Mouse (Mus musculus) left cerebral cortex, postnatal 25 days (tissue): Measurements from ENCODE around the gene Ccn1. TPM values are rescaled to one million over a fixed set of nuclear protein-coding genes. Genes with fewer than 3 reads are reported as not detected.

Experiments
- DNase-seq, 2 experiments: peaks; one replicate each; pipeline ENCODE4 v3.0.0; 2022; ENCODE audit warnings: low spot score in 2 of 2, mixed read lengths in 1 of 2
- intact Hi-C: fragments of 180-260 bp; cut with DNase I; formaldehyde crosslinking; loops from one replicate; pipeline ENCODE4 v1.15.1; 2025
- total RNA-seq, 2 experiments: library from RNA; stranded (reverse); gene quantifications; 2 replicates each; pipeline ENCODE4 v1.2.3; 2021

Ccn1 gene
- total RNA-seq, 2 experiments from 2014 or later = 5.0 to 10.5 TPM

DNA sequence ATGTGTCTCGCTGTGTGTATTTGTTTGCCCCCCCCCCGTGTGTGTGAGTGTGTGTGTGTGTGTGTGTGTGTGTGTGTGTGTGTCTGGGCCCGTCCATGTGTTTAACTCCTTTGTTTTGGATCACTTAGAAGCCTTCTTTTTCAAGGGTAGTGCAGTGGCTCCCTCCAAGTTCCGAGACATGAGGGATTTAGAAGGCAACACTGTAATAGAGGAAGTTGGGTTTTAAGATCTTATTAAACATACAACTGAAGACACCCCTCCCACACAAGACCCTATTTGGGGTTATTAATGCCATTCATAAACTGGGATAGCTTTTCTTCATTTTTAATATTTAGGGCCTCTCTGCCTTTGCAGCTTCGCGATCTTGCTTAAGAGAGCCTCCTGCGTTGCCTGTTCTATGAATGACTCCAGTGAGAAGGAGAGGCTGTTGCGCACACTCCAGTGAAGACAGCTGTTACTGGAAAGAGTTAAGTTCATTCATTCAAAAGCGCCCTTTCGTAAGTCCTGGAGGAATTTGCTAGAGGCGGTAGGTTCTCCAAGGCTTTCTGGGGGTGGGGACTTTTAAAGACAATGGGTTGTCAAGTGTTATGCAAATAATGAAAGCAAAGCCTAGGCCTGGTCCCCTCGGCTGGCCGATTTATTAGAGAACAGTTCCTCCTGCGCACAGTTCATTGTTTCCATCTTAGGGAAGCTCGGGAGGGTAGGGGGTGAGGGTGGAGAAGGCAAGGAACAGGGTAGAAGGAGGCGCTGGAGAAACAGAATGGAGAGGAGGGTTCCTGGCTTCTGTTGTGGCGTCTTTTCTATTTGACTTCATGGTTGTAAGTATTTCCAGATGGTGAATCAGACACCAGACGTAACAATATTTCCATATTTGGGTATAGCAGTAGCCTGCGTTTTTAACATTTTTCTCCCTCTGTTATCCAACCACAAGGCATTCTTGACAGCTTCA, 1.5 kb upstream of the Ccn1 start:
- DNase-seq = peak; percentile 23 to 68
- intact Hi-C loops = loop anchor here (2.0 kb wide), 2 partner anchors 107 to 181 kb away; partner anchors contain the start of gene Ddah1

DNA sequence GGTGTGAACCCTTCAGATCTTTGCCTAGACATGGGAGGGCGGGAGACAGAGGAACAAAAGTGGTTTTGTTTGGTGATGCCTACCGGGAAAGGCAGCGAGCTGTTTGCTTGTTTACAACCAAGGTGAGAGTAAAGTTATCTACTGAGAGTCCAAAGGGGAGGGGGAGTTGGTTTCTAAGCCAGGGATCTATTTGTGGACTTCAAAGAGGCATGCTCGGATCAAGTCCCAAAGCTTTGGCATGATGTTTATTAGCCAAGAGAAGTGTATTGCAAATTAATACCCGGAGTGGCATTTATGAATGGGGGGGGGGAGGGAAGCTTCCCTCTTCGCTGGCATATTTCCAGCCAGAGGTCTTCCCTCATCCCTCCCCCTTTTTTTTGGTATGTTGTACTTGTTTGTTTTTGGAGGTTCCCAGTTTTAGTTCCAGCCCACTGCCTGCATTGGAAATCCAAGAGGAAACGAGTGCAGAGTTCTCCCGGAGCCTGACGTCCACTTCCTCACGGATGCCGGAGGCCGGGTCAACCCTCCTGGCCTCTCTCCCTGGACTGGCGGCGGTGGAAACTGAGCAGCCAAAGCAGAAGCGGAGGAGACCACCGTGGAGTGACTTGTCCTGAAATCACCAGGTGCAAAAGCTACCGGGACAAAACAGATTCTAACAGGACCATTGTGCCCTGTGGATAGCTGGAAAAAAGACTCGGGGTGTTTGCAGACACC, 674 bp upstream of the Ccn1 start:
- DNase-seq = no peak
- intact Hi-C loops = loop anchor here (2.0 kb wide), 2 partner anchors 108 to 182 kb away; partner anchors contain the start of gene Ddah1

DNA sequence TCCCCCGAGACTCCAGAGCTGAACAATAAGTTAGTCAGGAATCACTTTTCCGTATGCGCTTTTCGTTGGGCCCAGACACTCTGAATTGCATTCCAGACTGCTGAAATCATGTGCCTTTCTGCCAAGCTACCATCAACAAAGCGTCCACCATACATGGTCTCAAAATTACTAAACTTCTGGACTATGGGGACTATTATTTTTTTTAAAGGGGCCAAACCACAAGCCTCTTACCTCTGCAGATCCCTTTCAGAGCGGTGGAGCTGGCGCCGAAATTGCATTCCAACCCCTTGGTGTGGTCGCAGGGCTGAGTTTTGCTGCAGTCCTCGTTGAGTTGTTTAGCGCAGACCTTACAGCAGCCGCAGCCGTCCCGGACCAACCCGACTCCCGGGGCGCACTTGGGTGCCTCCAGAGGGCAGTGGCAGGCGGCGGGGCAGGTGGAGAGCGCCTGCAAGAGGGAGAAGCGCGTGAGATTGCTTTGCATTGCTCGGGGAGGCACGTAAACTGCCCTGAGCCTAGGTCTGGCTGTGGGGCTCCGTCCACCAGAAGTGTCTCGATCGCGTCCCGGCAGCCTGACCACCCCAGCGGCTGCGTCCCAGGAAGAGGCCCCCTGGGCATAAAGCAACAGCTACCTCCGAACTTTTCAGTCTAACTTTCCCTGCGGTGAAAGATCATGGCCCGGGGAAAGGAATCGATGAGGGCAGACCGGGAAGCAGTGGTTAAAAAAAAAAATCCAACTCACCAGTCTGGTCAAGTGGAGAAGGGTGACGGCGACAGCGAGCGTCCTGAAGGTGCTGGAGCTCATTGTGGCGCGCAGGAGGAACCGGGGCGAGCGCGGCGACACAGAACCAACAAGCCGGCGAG, 560 bp downstream of the Ccn1 start:
- intact Hi-C loops = no loop called here
- peak in 1 of 2 experiments; percentile 28 for DNase-seq

DNA sequence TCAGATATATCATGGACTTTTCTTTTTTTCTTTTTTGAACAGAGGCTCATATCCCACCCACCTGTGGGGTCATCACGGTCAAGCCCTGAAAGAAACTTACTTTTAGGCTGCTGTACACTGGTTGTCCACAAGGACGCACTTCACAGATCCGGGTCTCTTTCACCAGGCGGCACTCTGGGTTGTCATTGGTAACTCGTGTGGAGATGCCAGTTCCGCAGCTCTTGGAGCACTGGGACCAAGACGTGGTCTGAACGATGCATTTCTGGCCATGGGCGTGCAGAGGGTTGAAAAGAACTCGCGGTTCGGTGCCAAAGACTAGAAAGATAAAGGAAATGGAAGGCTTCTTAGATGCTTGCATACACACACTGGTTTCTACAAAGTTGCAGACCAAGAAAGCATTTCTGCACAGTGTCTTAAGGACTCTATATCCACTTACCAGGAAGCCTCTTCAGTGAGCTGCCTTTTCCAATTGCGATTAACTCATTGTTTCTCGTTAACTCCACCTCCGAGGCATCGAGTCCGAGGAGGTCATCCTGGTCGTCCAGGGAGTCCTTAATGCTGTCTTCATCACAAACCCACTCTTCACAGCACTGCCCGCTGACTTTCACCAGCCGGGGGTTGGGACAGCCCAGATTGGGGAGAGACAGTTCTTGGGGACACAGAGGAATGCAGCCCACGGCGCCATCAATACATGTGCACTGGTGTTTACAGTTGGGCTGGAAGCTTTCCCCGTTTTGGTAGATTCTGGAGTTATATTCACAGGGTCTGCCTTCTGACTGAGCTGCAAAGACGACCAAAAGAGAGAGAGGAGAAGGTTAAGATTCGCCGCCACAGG, 1.5 kb downstream of the Ccn1 start:
- DNase-seq = peak in 1 of 2 experiments; percentile 34
- intact Hi-C loops = no loop called here

DNA sequence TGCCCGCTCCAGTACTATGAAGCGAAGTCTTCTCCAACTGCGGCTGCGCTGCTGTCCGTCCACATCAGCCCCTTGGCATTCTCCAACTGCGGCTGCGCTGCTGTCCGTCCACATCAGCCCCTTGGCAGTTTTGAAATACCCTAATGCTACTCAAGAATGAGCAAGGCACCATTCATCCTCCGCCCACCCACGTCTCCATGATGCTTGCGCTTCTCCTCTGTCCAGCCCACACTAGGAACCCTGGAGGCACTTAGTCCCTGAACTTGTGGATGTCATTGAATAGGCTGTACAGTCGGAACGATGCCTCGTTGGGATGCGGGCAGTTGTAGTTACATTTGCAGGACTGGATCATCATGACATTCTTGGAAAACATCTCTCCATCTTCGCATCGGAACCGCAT, 2.4 kb downstream of the Ccn1 start:
- DNase-seq = no peak
- intact Hi-C loops = no loop called here

DNA sequence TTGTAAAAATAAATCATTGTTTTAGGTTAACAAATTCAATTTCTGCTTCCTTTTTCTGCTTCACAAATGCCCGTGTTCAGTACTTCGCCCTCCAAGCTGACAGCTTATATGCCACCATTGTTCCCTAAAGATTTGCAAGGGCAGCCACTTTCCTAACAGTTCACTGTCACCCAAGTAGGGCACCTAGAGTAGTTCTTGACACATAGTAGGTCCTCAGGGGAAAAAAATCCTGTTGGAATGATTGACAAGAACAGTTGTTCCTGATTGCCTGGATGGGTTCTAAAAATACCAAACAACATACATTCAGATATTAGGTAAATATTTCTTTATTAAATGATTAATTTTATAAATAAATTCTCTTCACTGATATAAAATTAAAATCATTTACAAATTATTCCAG, 3.1 kb downstream of the Ccn1 start:
- intact Hi-C loops = no loop called here
- no peak for DNase-seq

DNA sequence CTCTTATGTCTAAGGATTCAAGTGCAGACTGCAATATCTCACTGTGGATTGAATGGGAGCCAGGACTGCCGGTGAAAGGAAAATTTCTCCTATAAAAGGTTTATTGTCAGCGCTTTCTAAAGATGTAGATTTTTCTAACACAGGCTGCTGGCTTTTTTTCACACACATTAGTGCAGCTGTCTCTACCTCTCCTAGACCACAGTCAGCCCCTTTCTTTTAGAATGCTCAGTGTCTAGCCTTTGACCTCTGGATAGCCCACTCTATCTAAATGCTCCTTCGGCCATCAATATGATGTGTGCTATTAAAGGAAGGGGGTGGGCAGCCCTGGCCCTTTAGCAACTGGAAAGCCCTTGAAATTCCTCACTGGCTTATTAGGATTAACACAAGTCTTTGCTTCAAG, 3.8 kb downstream of the Ccn1 start:
- intact Hi-C loops = no loop called here
- no peak for DNase-seq

DNA sequence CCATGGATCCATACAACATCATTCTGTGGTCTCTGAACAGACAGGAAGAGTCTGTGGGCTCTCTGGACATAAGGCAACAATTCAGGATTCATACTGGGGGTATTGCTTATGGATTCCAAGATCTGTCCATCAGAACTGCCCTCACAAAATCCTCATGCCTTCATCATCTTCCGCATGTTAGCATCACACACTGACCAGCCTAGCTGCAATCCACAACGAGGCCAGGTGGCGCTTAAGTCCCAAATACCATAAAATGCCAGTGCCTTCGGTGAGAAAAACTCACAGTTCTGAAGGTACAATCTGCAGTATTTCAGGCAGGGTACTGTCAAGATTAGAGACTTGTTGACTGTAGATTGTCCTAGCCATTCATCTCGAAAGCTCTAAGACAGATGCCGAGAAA, 4.3 kb downstream of the Ccn1 start:
- no peak for DNase-seq
- intact Hi-C loops = loop anchor here (2.0 kb wide), 1 partner anchor 181 kb away; no protein-coding TSS in a partner anchor

DNA sequence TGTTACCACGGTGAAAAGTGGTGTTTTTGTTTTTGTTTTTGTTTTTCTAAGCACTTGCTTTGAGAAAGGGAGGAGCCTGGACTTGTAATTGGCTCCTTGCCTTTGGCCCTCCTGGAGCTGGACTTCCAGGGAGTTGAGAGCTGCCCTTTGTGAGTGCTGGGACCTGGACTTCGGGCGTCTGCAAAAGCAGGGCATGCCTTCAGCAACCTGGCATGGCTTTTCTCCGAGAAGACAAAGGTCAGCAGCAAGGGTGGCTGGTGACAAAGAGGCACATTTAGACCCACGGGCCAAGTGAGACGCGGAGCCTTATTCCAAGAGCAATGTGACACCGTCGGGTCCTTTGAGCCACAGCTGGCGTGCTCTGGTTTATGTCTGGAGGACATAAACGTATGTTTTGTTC, 6.9 kb downstream of the Ccn1 start:
- intact Hi-C loops = no loop called here
- no peak for DNase-seq

DNA sequence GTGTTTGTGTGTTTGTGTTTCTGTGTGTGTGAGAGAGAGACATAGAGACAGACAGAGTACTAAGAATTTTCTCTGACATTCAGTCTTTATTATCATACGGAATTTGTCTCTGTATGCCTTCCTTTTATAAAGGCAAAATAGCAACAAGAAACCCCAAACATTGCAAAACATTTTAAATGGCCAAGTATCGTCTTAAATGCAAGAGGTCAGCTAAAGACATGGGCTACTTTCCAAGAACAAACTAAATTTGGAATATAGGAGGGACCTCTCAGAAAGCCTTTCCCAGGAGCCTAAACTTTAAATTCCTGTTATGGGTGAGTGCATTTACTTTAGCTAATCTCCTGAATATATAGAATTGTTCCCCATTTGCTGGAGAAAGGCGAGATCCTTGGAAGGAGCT, 7.9 kb downstream of the Ccn1 start:
- intact Hi-C loops = no loop called here

DNA sequence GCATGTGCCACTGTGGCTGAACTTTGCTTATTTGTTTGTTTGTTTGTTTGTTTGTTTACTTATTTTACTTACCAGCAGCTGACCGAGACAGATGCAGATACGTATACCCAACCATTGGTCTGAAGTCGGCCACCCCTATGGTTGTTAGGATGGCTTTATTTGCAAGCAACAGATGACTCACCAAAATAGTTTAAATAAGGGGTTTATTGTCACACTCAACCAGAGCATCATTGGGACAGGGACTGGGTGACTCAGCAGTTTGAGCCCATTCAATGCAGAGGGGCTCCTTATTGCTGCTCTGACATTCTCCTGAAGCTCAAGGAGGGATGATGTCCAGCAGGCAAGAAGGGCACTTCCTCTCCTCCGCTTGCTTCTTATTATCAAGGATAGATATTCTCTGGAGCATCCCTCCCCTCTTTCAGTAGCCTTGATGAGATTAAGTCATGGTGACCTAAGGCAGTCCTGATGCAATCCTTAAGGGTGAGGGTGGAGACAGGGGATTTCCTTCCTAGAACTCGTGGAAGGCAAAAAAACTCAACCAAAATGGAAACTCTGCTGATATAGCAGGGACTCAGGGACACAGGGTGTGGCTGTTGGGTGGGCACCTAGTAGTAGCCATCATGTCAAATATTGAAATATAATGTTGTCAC, 8.6 kb downstream of the Ccn1 start:
- intact Hi-C loops = no loop called here
- no peak for DNase-seq

More for the DNA sequence above, 7.9 kb downstream of the Ccn1 start:
- DNase-seq = no peak

DNA sequence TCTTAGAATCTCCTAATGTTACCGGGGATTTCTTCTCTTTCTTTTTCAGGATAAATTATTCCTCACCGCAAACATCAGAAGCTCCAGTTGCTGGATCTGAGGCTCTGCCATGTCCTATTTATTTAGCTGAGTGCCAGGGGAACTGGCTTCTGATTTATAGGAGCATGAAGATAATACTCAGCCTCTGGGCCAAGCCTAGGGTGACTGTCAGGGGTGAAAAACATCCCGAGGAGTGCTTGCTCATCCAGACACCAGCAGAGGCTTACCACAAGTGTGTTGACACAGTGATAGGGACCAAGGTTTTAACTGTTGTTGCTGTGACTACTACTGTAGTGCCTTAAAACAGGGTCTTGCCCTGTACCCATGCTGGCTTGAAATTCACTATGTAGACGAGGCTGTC, 9.2 kb downstream of the Ccn1 start:
- DNase-seq = no peak
- intact Hi-C loops = no loop called here

DNA sequence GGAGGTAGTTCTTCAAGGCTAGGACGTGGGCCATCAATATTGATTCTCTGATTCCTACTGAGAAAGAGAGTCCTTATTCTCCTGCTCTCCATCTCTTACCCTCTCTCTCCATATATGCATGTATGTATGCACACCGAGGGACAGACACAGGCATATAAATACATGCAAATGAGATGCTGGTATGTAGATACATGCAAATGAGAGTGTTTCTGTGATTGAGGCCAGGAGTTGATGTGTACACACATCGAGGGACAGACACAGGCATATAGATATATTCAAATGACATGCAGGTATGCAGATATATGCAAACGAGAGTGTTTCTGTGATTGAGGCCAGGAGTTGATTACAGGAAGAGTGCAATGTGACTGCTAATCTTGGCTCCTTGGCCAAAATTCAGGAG, 9.6 kb downstream of the Ccn1 start:
- DNase-seq = no peak
- intact Hi-C loops = no loop called here

DNA sequence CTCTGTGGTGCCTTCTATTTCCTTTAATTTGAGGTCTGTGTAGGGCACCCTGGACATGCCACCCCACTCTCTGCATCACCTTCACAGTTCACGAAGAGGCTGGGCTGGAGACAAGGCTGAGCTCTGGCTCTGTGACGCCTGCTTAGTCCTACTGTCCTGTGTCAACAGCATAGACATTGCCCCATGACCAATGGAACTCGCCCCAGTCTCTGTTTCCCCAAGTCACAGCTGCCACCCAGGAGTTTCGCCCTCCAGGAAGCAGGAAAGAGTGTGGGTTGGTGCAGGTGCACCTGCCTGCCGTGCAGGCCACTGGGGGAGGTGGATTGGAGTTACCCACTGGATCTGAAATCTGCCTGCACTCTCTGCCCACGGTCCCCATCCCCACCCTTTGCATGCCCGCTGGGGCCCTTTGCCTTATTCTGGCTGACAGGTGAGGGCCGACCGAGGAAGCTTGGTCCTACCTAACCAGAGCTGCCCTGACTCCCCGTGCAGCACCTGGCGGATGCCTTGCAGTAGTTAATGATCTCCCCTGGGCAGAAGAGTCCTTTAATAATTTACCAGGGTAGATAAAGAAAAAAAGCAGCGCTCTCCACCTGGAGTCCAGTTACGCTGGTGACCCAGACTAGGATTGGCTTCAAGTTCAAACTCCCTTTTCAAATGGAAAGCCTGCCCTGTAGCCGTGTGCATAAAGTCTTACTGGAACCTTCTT, 15.6 kb downstream of the Ccn1 start:
- intact Hi-C loops = no loop called here
- DNase-seq = no peak

DNA sequence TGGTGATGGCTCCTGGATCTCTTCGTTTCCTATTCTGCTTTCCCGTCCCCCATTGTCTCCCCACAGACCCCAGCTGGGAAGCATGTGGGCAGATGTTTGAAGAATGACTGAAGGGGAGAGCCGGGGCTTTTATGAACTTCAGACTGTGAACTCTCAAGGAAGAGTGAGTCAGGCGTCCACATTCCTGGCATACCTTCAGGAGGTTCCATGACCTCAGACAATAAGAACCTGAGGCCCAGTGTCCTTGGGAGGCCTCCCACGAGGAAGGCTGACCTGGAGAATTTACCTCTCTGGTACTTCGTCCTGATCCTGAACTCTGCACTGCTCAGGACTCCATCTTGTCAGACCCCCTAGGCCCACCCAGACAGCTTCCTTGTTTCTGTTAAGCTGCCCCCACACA, 16.9 kb downstream of the Ccn1 start:
- no peak for DNase-seq
- intact Hi-C loops = no loop called here

DNA sequence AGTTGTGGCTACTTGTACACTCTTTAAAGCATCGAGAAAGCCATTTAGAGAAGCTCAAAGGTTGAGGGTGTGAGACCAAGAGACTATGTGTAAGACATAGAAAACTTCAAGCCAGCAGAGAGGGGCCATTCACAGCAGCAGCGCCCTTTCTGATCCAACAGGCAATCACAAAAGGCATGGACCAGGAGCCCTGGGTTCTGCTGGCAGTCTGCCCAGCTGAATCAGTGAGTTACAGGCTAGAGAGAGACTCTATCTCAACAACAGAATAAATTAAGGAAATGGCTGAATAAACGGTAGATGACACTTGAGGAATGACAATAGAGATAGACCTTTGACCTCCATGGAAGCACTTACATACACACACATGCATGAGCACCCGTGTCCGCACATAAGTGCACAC, 21.1 kb downstream of the Ccn1 start:
- intact Hi-C loops = no loop called here
- no peak for DNase-seq

DNA sequence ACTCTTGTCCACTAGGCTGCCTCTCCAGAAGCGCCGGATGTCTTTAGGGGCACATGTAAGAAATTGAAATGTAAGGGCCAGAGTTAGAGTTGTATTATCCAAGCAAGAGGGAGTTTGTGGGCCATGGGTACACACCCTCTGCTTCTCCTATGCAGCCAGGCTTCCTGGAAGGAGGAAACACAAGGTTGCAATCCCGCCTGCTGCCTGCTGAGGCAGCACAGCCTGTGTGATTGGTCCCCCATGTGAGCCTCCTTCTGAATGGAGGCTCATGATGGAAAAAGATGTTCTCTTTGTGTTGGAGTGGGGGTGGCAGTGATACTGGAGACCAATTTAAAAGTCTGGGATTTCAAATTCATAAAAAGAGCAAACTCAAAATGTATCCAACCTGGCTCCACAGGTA, 22.0 kb downstream of the Ccn1 start:
- intact Hi-C loops = no loop called here
- DNase-seq = no peak

DNA sequence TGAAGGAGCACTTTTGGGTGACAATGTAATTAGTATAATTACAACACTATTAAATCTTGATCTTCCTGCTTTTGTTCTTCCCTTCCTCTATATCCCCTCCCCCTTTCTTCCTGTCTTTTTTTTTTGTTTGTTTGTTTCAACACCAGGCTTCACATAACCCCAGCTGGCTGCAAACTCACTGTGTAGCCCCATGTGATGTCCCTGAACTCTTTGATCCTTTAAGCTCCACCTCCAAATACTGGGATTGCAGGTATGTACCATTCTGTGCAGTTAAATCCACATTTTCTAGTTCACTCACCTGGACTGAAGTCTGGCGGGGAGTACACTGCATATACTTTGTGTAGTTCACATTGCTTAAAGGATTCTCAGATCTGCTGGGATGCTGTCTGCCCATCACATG, 23.7 kb downstream of the Ccn1 start:
- intact Hi-C loops = no loop called here
- no peak for DNase-seq
